Mouse (Mus musculus): ENCODE data around the gene Fmo5. TPM values are rescaled to one million over a fixed set of nuclear protein-coding genes. Genes with fewer than 3 reads are reported as not detected.

The Fmo5 gene
- total RNA-seq, 2 experiments from 2014 or later = 3.8 to 4.1 TPM

- intact Hi-C loops (cut with DNase I; ENCODE audit: low total_unique reads) = no loop called here
These were observed 46.1 kb downstream of the Fmo5 start, which contains the start of gene Gm17651 for GRCm38 (mm10) chr3:97674644-97675110. TSS of gene Gm17651 (minus strand) at chr3:97674694.

GRCm38 (mm10) chr3:97676126-97676525 lies 47.5 kb downstream of the Fmo5 start:
- DNase-seq = no peak
- intact Hi-C loops (cut with DNase I; ENCODE audit: low total_unique reads) = no loop called here

More at GRCm38 (mm10) chr3:97674644-97675110, 46.1 kb downstream of the Fmo5 start, which contains the start of gene Gm17651:
- DNase-seq = no peak

GRCm38 (mm10) chr3:97678416-97678815 lies 49.8 kb downstream of the Fmo5 start:
- intact Hi-C loops (cut with DNase I; ENCODE audit: low total_unique reads) = no loop called here
- no peak for DNase-seq

- peak; percentile 71 for DNase-seq
- intact Hi-C loops (cut with DNase I; ENCODE audit: low total_unique reads) = loop anchor here (5.0 kb wide), 1 partner anchor 197 kb away; no protein-coding TSS in a partner anchor
These were observed 52.2 kb downstream of the Fmo5 start for GRCm38 (mm10) chr3:97680631-97681320.

- DNase-seq = peak; percentile 62
- intact Hi-C loops (cut with DNase I; ENCODE audit: low total_unique reads) = loop anchor here (5.0 kb wide), 1 partner anchor 196 kb away; no protein-coding TSS in a partner anchor
These were observed 52.9 kb downstream of the Fmo5 start for GRCm38 (mm10) chr3:97681321-97682158.

GRCm38 (mm10) chr3:97682159-97682502 lies 53.5 kb downstream of the Fmo5 start:
- no peak for DNase-seq
- intact Hi-C loops (cut with DNase I; ENCODE audit: low total_unique reads) = loop anchor here (5.0 kb wide), 1 partner anchor 195 kb away; no protein-coding TSS in a partner anchor

- no peak for DNase-seq
- intact Hi-C loops (cut with DNase I; ENCODE audit: low total_unique reads) = loop anchor here (5.0 kb wide), 1 partner anchor 195 kb away; no protein-coding TSS in a partner anchor
These were observed 54.0 kb downstream of the Fmo5 start for GRCm38 (mm10) chr3:97682576-97682975.

GRCm38 (mm10) chr3:97683560-97684195 lies 55.1 kb downstream of the Fmo5 start:
- no peak for DNase-seq
- intact Hi-C loops (cut with DNase I; ENCODE audit: low total_unique reads) = loop anchor here (5.0 kb wide), 1 partner anchor 194 kb away; no protein-coding TSS in a partner anchor

- DNase-seq = no peak
- intact Hi-C loops (cut with DNase I; ENCODE audit: low total_unique reads) = no loop called here
These were observed 57.9 kb downstream of the Fmo5 start for GRCm38 (mm10) chr3:97686372-97687117.

GRCm38 (mm10) chr3:97689289-97689688 lies 60.7 kb downstream of the Fmo5 start:
- DNase-seq = no peak

GRCm38 (mm10) chr3:97690590-97690989 lies 62.0 kb downstream of the Fmo5 start:
- intact Hi-C loops (cut with DNase I; ENCODE audit: low total_unique reads) = no loop called here

More at GRCm38 (mm10) chr3:97689289-97689688, 60.7 kb downstream of the Fmo5 start:
- intact Hi-C loops (cut with DNase I; ENCODE audit: low total_unique reads) = no loop called here

GRCm38 (mm10) chr3:97691443-97692017 lies 62.9 kb downstream of the Fmo5 start:
- DNase-seq = no peak
- intact Hi-C loops (cut with DNase I; ENCODE audit: low total_unique reads) = no loop called here

More at GRCm38 (mm10) chr3:97690590-97690989, 62.0 kb downstream of the Fmo5 start:
- no peak for DNase-seq

GRCm38 (mm10) chr3:97693806-97694205 lies 65.2 kb downstream of the Fmo5 start:
- no peak for DNase-seq

GRCm38 (mm10) chr3:97696866-97697265 lies 68.3 kb downstream of the Fmo5 start:
- intact Hi-C loops (cut with DNase I; ENCODE audit: low total_unique reads) = no loop called here
- DNase-seq = no peak

More at GRCm38 (mm10) chr3:97693806-97694205, 65.2 kb downstream of the Fmo5 start:
- intact Hi-C loops (cut with DNase I; ENCODE audit: low total_unique reads) = no loop called here

- intact Hi-C loops (cut with DNase I; ENCODE audit: low total_unique reads) = no loop called here
- no peak for DNase-seq
These were observed 68.7 kb downstream of the Fmo5 start for GRCm38 (mm10) chr3:97697291-97697690.

GRCm38 (mm10) chr3:97699061-97699460 lies 70.5 kb downstream of the Fmo5 start:
- intact Hi-C loops (cut with DNase I; ENCODE audit: low total_unique reads) = no loop called here
- no peak for DNase-seq

- intact Hi-C loops (cut with DNase I; ENCODE audit: low total_unique reads) = no loop called here
- DNase-seq = no peak
These were observed 72.6 kb downstream of the Fmo5 start for GRCm38 (mm10) chr3:97701198-97701597.

- no peak for DNase-seq
- intact Hi-C loops (cut with DNase I; ENCODE audit: low total_unique reads) = no loop called here
These were observed 74.0 kb downstream of the Fmo5 start for GRCm38 (mm10) chr3:97702448-97703080.

Measured in gastrocnemius, postnatal 14 days (tissue).